Mouse (Mus musculus): ENCODE data around the gene Zcchc14. TPM values are rescaled to one million over a fixed set of nuclear protein-coding genes. Genes with fewer than 3 reads are reported as not detected.

Gene Zcchc14
- total RNA-seq (2017): under 0.01 and 0.49 TPM in 2 replicates

- no peak for ATAC-seq (ENCODE audit: extremely low read depth, insufficient number of reproducible peaks, low FRiP score, poor library complexity, severe bottlenecking)
Measured at GRCm38 (mm10) chr8:121652774-121653323, at the start of gene Zcchc14. TSS of gene Zcchc14 (minus strand) at chr8:121652901.

DNA sequence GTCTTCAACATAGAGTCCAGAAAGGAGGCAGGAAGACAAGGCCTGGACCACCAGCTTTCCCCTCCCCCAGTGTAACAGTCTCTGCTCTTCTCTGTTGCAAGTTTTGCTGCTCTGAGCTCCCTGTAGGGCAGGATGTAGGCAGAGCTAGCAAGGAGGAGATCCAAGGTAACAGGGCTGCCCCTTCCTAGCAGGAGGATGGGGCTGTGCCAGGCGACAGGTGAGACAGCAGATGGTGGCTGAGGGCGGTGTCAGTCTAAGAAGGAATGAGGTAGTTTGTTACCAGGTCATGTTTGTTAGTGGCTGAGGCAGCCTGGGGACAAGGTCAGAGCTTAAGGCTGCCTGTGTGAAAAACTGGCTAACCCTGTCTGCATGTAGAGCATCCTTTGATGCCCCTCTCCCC, 47.2 kb upstream of the Zcchc14 start:
- ATAC-seq (ENCODE audit: extremely low read depth, insufficient number of reproducible peaks, low FRiP score, poor library complexity, severe bottlenecking): no peak

- ATAC-seq (ENCODE audit: extremely low read depth, insufficient number of reproducible peaks, low FRiP score, poor library complexity, severe bottlenecking): no peak
Measured at GRCm38 (mm10) chr8:121698615-121699101, 46.0 kb upstream of the Zcchc14 start.

DNA sequence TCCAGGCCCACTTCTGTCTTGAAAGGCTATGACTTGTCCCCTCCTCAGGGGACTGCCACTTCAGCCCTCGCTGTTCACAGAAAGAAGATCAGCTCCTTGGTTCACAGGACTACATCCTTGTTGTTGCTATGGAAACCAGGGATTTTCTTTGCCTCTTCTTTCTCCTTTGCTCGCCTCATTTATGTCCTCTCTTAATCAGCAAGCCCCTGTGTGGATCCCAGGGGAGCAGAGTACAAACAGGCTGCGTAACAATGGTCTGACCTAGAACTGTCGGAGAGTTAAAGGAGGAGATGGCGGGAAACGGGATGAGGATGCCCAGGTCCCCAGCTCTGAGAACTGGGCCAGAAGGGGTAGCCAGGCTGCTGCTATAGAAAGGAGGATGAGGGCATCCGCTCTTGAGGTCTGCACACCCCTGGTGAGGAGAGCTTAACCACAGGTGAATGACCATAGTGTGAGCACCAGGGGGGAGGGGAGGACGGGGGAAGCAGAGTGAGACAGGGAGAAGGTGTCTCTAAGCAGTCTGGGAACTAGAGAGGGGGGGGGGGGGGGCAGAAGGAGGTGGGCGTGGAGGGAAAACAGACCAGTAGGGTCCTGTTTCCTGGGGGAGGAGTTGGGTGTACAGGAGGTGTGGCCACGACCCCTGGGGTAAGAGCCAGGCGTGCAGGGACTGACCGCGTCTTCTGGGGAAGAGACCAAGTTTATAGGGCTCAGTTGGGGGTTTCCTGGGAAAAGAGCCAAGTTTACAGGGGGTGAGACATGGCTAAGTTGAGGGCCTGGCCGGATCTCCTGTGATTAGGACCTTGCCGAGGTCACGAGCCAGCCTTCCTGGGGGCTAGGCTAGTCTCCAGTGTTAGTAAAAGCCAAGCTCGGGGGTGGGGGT, 45.3 kb upstream of the Zcchc14 start:
- no peak for ATAC-seq (ENCODE audit: extremely low read depth, insufficient number of reproducible peaks, low FRiP score, poor library complexity, severe bottlenecking)

DNA sequence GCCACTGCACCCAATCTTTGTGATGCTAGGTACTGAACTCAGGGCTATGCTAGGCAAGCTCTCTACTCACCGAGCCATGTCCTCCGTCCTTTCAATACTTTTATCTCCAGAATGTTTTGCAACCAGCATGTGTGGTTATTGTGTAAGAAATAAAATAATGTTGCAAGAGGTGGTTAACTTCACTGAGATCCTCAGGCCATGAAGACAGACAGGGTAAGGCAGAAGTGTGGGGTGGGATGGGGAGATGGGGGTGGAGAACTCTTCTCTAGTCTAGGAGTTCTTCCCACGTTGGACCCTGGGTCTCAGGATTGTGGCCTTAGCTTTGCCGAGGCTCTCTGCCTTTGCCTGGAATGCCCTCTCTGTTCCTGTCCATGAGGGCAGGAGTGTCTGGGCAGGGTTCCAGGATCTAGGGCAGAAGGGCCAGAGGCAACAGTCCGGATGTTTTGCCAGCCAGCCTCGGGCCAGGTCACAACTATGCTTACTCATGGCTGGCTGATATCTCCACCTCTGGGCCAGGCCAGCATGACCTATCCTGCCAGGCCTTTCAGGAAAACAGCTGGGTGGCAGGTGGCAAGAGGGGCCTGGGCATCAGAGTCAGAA, 43.0 kb upstream of the Zcchc14 start:
- ATAC-seq (ENCODE audit: extremely low read depth, insufficient number of reproducible peaks, low FRiP score, poor library complexity, severe bottlenecking): no peak

GRCm38 (mm10) chr8:121694453-121694852, 41.8 kb upstream of the Zcchc14 start:
- ATAC-seq (ENCODE audit: extremely low read depth, insufficient number of reproducible peaks, low FRiP score, poor library complexity, severe bottlenecking): no peak

DNA sequence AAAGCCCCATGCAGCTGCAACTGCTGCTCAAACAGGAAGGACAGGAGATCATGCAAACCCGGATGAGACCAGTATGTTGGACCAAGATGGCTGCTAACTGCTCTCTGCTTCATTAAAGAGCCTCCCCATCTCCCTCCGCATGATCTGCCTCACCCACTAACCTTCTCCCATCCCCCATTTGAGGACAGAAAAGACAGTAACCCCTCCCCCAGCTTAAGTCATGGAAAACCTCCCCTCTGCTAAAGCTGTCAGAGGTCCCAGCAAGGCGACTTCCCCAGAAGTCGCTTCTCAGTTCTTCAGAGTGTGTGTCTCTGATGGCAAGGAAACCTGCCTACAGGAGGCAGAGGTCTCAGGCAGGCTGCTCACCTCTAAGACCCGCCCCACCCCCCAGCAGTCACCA, 35.8 kb upstream of the Zcchc14 start:
- ATAC-seq (ENCODE audit: extremely low read depth, insufficient number of reproducible peaks, low FRiP score, poor library complexity, severe bottlenecking): no peak

DNA sequence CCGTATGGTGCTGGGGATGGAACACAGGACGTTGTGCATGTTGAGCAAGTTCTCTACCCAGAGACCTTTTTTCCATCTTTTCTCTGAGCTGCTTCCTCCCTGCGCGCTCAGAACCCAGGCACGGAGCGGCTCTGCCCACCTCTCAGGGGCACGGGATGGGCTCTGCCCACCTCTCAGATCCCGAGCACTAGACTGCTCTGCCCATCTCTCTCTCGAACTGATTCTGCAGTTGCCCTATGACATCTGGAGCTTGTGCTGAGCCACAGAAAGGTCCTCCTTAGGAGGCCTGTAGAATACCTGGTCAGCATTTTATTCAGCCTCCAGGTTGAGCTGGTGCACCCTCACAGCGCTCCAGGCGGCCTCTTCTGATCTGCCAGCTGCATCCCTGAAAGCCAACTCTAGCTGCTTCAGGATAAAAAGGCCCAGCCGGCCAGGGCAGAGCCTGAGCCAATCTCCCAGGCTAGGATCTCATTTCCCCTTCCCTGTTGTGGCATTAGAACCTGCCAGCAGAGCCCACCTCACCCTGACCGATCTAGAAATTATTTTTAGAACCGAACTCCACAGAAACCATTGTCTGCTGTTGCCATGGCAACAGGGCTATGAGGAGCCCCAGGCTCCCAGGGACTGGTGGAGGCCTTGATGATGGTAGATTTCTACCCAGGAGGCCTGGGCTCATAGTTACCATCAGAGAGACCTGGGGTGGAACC, 34.9 kb upstream of the Zcchc14 start:
- ATAC-seq (ENCODE audit: extremely low read depth, insufficient number of reproducible peaks, low FRiP score, poor library complexity, severe bottlenecking): no peak

GRCm38 (mm10) chr8:121685419-121685818, 32.7 kb upstream of the Zcchc14 start:
- ATAC-seq (ENCODE audit: extremely low read depth, insufficient number of reproducible peaks, low FRiP score, poor library complexity, severe bottlenecking): no peak

DNA sequence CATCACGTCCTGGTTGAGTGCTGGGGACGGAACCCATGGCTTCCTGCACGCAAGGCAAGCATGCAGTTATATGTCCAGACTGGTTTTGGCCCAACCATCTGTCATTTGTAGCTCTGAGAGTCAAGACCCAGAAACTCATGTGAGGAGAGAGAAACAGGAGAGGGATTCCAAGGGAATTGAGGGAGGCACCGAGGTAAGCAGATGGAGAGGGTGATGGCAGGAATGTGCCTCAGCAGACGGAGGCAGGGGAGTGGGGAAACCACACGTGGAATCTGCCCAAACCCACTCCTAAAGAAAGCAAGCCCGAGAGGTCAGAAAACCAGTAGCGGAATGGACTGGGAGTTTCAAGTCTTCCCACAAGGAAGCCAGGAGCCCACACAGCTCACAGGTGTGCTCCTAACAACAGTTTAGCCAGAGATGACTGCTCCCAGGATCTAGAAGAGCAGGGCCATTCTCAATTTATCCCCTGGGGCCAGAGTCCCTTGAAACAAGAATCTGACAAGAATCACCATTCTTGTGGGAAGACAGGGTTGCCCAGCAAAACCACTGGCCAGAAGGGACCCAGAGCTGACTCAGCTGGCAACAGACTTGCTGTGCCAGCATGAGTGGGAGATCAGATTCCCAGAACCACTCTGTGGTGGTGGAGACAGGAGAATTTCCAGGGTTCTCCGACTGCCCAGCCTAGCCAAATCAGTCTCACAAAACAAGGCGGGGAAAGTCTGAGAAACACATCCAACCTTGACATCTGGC, 30.6 kb upstream of the Zcchc14 start:
- no peak for ATAC-seq (ENCODE audit: extremely low read depth, insufficient number of reproducible peaks, low FRiP score, poor library complexity, severe bottlenecking)

DNA sequence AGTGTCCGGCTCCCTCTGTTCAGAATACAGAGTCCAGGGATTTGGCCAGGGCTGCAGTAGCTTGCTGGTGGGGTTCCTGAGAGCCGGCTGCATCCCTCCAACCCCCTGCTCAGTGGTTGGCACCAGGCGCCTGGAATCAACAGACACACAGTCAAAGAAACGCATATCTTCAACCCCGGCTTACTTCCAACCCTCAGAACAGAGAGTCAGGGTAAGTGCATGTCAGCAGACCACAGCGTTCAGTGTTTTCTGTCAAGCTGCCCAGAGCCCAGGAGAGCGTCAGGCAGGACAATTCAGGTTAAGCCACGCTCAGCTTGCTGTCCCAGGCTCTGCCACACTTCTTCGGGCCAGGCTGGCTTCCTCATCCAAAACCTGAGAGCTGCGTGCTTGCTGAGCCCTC, 28.8 kb upstream of the Zcchc14 start:
- no peak for ATAC-seq (ENCODE audit: extremely low read depth, insufficient number of reproducible peaks, low FRiP score, poor library complexity, severe bottlenecking)

GRCm38 (mm10) chr8:121680896-121681295, 28.2 kb upstream of the Zcchc14 start:
- no peak for ATAC-seq (ENCODE audit: extremely low read depth, insufficient number of reproducible peaks, low FRiP score, poor library complexity, severe bottlenecking)

DNA sequence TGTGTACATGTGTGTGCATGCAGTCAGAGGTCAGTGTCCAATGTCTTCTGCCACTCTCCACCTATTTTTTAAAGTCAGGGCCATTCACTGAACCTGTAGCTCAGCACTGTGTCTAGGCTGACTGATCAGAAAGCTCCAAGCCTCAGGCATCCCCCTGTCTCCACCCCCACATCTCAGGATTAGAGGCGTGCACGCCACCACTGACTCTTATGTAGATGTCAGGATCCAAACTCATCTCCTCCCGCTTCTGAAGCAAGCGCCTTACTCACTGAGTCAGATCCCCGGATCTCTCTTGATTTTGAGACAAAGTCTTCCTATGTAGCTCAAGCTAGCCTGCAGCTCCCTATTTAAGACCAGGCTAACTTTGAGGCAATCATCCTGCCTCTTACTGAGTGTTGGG, 26.0 kb upstream of the Zcchc14 start:
- no peak for ATAC-seq (ENCODE audit: extremely low read depth, insufficient number of reproducible peaks, low FRiP score, poor library complexity, severe bottlenecking)

GRCm38 (mm10) chr8:121675701-121676100, 23.0 kb upstream of the Zcchc14 start:
- ATAC-seq (ENCODE audit: extremely low read depth, insufficient number of reproducible peaks, low FRiP score, poor library complexity, severe bottlenecking): no peak

DNA sequence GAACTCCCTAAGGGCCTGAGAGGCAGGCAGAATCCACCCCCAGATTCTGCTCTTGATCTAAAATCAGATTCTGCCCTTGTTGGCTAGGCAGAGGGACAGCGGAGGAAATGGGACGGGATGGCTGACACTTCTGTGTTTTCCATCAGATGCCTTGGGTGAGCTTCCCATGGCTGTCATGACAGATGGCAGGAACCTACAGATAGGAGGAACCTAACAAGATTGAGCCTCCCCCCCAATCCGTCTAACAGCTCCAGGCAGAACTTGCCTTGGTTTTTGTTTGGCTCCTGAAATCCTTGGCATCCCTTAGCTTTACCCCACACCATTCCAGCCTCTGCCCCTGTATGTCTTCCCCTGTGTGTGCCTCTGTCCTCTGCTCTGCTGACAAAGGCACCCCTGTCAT, 22.5 kb upstream of the Zcchc14 start:
- no peak for ATAC-seq (ENCODE audit: extremely low read depth, insufficient number of reproducible peaks, low FRiP score, poor library complexity, severe bottlenecking)

DNA sequence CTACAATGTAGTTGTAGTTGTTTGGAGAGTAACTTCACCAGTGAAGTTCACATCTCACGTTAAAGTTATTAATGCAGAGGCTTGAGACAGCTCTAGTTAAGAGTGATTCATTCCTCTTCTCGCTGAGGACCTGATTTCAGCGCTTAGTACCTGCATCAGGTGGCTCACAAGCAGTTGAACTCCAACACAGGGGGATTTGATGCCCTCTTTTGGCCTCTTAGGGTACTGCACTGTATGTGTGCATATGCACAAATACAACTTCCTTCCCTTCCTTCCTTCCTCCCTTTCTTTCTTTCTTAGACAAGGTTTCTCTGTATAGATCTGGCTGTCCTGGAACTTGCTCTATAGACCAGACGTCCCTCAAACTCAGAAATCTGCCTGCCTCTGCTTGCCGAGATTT, 21.8 kb upstream of the Zcchc14 start:
- no peak for ATAC-seq (ENCODE audit: extremely low read depth, insufficient number of reproducible peaks, low FRiP score, poor library complexity, severe bottlenecking)

DNA sequence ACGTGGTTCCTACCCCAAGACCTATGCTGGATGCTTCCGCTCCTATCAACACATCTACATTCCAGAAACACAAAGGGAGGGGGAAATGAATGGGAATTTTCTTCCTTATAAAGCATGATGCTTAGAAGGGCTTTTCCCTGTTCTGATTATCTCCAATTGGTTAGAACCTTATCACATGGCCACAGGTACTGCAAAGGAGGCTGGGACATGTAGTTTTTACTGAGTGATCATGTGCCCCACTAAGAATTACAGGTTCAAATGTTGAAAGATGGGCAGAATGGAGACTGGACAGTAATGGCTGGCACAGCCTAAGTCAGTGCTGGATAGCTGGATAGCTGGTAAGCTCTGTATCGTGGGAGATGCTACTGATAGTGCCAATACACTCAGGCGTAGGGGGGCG, 21.2 kb upstream of the Zcchc14 start:
- ATAC-seq (ENCODE audit: extremely low read depth, insufficient number of reproducible peaks, low FRiP score, poor library complexity, severe bottlenecking): no peak

DNA sequence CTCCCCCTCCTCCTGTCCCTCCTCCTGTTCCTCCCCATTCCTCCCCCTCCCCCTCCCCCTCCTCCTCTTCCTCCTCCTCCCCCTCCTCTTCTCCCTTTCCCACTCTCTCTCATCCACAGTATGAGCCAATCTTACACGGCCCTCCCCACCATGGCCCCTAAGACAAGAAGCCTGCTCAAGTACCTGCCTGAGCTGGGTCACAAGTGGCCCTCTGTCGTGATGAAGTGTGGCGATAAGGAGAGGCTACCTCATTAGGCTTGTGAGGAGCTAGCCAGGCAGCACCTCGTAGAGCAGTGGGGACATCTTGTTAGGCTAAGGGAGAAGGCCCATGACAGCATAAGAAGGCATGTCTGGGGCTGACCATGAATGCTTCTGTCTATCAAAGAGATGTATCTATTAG, 20.5 kb upstream of the Zcchc14 start:
- no peak for ATAC-seq (ENCODE audit: extremely low read depth, insufficient number of reproducible peaks, low FRiP score, poor library complexity, severe bottlenecking)

GRCm38 (mm10) chr8:121669208-121669607, 16.5 kb upstream of the Zcchc14 start:
- ATAC-seq (ENCODE audit: extremely low read depth, insufficient number of reproducible peaks, low FRiP score, poor library complexity, severe bottlenecking): no peak

Measured in neutrophil, adult 5-6 weeks (primary cell).